Mouse (Mus musculus): ENCODE data around the gene Ugt2b37.
"Not testable (repeated sequence)": the region's sequence is repeated elsewhere in the genome, so short reads cannot be mapped to it uniquely, and the experiment has no call there.

Gene Ugt2b37

GRCm38 (mm10) chr5:87254676-87255075 lies at the start of gene Ugt2b37:
Gene Ugt2b37, minus strand, starts transcription at chr5:87254804.
- DNase-seq = not testable (repeated sequence)

- not testable (repeated sequence) for DNase-seq
Measured at GRCm38 (mm10) chr5:87286180-87286579, 31.6 kb upstream of the Ugt2b37 start.

- DNase-seq = not testable (repeated sequence)
Measured at GRCm38 (mm10) chr5:87275986-87276385, 21.4 kb upstream of the Ugt2b37 start.

- DNase-seq = no peak
Measured at GRCm38 (mm10) chr5:87275581-87275980, 21.0 kb upstream of the Ugt2b37 start.

- DNase-seq = no peak
Measured at GRCm38 (mm10) chr5:87255831-87256230, 1.2 kb upstream of the Ugt2b37 start.

- DNase-seq = not testable (repeated sequence)
Measured at GRCm38 (mm10) chr5:87242140-87242539, 12.5 kb downstream of the Ugt2b37 start.

GRCm38 (mm10) chr5:87196430-87196829 lies 58.2 kb downstream of the Ugt2b37 start:
- not testable (repeated sequence) for DNase-seq

Measured in cerebellum, adult 11 months (tissue).